Mouse (Mus musculus) hindbrain, embryonic 11.5 days (tissue): ENCODE results near the gene Tmem170. TPM values are rescaled to one million over a fixed set of nuclear protein-coding genes. Genes with fewer than 3 reads are reported as not detected.

Source experiments
- ATAC-seq: fragments of 200-750 bp; cut with Nextera tagmentation; 2 replicates; pipeline ENCODE4 v1.8.0; 2017; ENCODE audit warnings: mild to moderate bottlenecking, moderate TSS enrichment, moderate library complexity; ENCODE audit not compliant: low FRiP score
- DNase-seq: peaks from one replicate; pipeline ENCODE4 v3.0.0-alpha.2; 2015; ENCODE audit warnings: low spot score
- H3K27ac ChIP-seq: fragments of 300-500 bp; sonication (generic); 2 replicates; pipeline ENCODE4 v1.5.1; 2014; ENCODE audit warnings: mild to moderate bottlenecking, low read depth, low read length
- H3K27me3 ChIP-seq: fragments of 300-500 bp; sonication (generic); 2 replicates; pipeline ENCODE4 v1.6.1; 2014; ENCODE audit warnings: mild to moderate bottlenecking, low read length, moderate library complexity, mixed read lengths; ENCODE audit not compliant: control insufficient read depth, insufficient read depth
- H3K36me3 ChIP-seq: fragments of 300-500 bp; sonication (generic); 2 replicates; pipeline ENCODE4 v1.6.1; 2014; ENCODE audit warnings: mild to moderate bottlenecking, low read length, moderate library complexity, mixed read lengths; ENCODE audit not compliant: control insufficient read depth, insufficient read depth
- H3K4me1 ChIP-seq: fragments of 300-500 bp; sonication (generic); replicated peaks from 2 replicates; pipeline ENCODE4 v1.6.1; 2014; ENCODE audit warnings: low read length, mixed read lengths; ENCODE audit not compliant: control insufficient read depth, insufficient read depth
- H3K4me2 ChIP-seq: fragments of 300-500 bp; sonication (generic); replicated peaks from 2 replicates; pipeline ENCODE4 v1.6.1; 2014; ENCODE audit warnings: mild to moderate bottlenecking, low read depth, low read length
- H3K4me3 ChIP-seq: fragments of 300-500 bp; sonication (generic); 2 replicates; pipeline ENCODE4 v1.5.1; 2014; ENCODE audit warnings: low read depth, low read length
- H3K9ac ChIP-seq: fragments of 300-500 bp; sonication (generic); 2 replicates; pipeline ENCODE4 v1.6.1; 2014; ENCODE audit warnings: low read depth, low read length
- H3K9me3 ChIP-seq: fragments of 300-500 bp; sonication (generic); 2 replicates; pipeline ENCODE4 v1.6.1; 2016; ENCODE audit warnings: low read length; ENCODE audit not compliant: control insufficient read depth
- WGBS: fragments of 180-500 bp; shearing (Covaris S2); extraction: QIAGEN DNeasy Blood & Tissue Kit; methylation state at CpG from one replicate; pipeline ENCODE4 v1.1.7; 2014; 5-methylcytosine and 5-hydroxymethylcytosine counted together
- polyA plus RNA-seq: library from polyadenylated mRNA; unstranded; fragments of >200 nt; fragmentation: Nextera tagmentation; extraction: Ambion mirVana; gene quantifications from 2 replicates; pipeline ENCODE4 v1.2.1, GENCODE M21; 2014

Gene Tmem170
- polyA plus RNA-seq, 1 experiment from 2014 or later = 11.0 TPM

DNA sequence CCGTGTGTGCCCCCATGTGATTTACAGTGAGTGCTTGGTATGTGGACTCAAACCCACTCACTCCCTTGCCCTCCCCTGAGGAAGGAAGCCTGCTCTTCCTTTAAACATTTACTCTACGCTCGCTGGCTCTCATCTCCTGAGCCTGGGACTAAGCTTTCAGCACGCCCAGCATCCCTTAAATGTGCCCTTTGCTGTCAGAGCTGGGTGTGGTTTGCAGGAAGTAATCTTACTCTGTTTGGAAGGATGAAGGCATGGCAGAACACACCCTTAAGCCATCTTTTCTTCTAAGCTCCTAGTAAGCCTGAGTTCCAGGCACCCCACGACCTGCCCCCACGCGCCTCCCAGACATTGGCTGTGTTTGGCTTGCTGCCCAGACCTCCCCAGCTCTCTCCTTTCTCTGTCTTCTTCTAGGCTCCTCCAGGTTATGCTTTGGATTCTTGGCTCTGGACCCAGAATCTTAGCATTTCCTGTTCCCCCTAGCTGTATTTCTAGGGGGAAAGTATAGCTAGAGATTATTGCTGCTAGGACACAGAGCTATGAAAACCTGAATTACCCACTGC, 11.6 kb upstream of the Tmem170 start:
- Histone ChIP-seq H3K9ac (no peak overlapping the region), H3K36me3 (no peaks in the 10 kb centered on the region), H3K27me3 (peaks cover 23% of the 10 kb centered on the region), H3K4me2 (no peak overlapping the region), H3K4me1 (0 out of 2 replicates have a peak, but pooled peaks cover 2% of the 10 kb centered on the region), H3K4me3 (no peak overlapping the region), H3K9me3 (no peaks in the 10 kb centered on the region), H3K27ac (no peak overlapping the region)
- no peak for DNase-seq
- 62% methylated on average over 7 of the region's 7 CpGs for WGBS
- ATAC-seq = no peak

DNA sequence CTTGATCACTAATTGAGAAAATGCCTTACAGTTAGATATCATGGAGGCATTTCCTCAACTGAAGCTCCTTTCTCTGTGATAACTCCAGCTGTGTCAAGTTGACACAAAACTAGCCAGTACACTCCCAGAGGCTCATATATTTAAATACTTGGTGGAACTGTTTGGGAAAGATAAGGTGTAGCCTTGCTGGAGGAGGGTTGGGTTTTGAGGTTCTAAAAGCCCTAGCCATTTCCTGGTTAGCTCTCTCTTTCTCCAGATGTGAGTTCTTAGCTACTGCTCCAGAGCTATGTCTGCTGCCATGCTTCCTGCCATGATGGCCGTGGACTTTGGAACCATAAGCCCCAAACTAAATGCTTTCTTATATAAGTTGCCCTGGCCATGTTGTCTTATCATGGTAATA, 10.9 kb upstream of the Tmem170 start:
- Histone ChIP-seq H3K36me3 (no peaks in the 10 kb centered on the region), H3K9me3 (no peaks in the 10 kb centered on the region), H3K27ac (no peak overlapping the region), H3K9ac (no peak overlapping the region), H3K27me3 (peaks cover 23% of the 10 kb centered on the region), H3K4me1 (0 out of 2 replicates have a peak, but pooled peaks cover 2% of the 10 kb centered on the region), H3K4me3 (no peak overlapping the region), H3K4me2 (no peak overlapping the region)
- ATAC-seq (no peak), DNase-seq (no peak)
- WGBS = 79% methylated on average over 1 of the region's 1 CpGs

DNA sequence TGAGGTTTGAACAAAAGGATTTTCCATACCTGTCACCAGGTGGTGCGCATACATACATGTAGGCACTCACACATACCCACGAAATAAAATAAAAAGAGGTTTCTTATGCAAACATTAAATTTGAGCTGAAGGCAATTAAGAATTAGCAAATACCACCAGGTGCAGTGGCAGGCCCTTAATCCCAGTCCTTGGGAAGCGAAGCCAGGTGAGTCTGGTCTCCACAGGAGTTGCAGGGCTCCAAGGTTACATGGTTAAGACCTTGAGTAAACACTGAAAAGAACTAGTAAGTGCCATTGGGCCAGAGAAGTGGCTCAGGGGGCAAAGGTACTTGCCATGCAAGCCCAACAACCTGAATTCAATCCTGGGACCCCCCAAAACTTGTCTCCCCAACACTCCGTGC, 7.1 kb upstream of the Tmem170 start:
- 82% methylated on average over 4 of the region's 4 CpGs for WGBS

DNA sequence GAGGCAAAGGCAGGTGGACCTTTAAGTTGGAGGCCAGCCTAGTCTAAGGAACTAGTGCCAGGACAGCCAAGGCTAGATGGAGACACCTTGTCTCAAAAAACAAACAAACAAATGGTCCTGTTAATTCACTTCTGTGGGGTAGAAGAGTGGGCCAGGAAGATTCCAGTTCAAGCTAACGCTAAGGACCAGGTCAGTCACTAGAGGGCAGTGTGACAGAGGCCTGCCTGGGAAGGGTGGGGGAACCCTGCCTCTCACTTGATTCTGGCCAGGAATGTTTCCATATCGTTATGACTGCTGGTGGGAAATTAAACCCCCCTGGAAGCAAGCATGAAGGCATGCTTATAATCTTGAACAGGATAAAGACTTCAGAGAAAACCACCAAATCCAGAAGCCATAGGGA, 5.0 kb upstream of the Tmem170 start:
- H3K36me3 ChIP-seq = no peaks in the 10 kb centered on the region
- H3K27me3 ChIP-seq = no peaks in the 10 kb centered on the region
- H3K4me3 ChIP-seq = no peak overlapping the region
- H3K9ac ChIP-seq = no peak overlapping the region
- no peak overlapping the region for H3K4me2 ChIP-seq
- DNase-seq = peak; percentile 74
- no peaks in the 10 kb centered on the region for H3K9me3 ChIP-seq
- no peak for ATAC-seq
- no peaks in the 10 kb centered on the region for H3K4me1 ChIP-seq
- H3K27ac ChIP-seq = no peak overlapping the region
- 4% methylated on average over 2 of the region's 2 CpGs for WGBS

More for the DNA sequence above, 7.1 kb upstream of the Tmem170 start:
- no peak for DNase-seq
- H3K9me3 ChIP-seq = no peaks in the 10 kb centered on the region
- H3K9ac ChIP-seq = no peak overlapping the region
- no peak overlapping the region for H3K4me2 ChIP-seq
- no peaks in the 10 kb centered on the region for H3K36me3 ChIP-seq
- H3K4me3 ChIP-seq = no peak overlapping the region
- H3K27ac ChIP-seq = no peak overlapping the region
- H3K27me3 ChIP-seq = no peaks in the 10 kb centered on the region; the same call in 1 of the 2 replicates
- no peaks in the 10 kb centered on the region for H3K4me1 ChIP-seq
- ATAC-seq = no peak

DNA sequence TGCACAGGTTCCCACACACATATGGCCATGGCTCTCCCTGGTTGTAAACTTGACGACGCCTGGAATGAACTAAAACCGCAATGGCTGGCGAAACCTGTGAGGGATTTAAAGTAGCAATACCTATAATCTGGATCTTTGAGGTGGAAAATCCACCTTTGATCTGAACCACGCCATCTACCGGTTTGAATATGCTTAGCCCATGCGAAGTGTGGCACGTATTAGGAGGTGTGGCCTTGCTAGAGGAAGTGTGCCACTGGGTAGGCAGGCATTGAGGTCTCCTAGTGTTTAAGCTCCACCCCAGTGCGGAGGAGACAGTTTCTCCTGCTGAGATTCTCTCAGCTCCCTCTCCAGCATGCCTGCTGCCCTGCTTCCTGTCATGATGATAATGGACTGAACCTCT, 1.2 kb upstream of the Tmem170 start:
- Histone ChIP-seq H3K9me3 (no peaks in the 10 kb centered on the region), H3K4me1 (no peaks in the 10 kb centered on the region), H3K27me3 (no peaks in the 10 kb centered on the region), H3K9ac (no peak overlapping the region), H3K4me2 (no peak overlapping the region), H3K27ac (no peak overlapping the region), H3K36me3 (no peaks in the 10 kb centered on the region), H3K4me3 (no peak overlapping the region)
- no peak for ATAC-seq
- DNase-seq = no peak
- 66% methylated on average over 9 of the region's 9 CpGs for WGBS

DNA sequence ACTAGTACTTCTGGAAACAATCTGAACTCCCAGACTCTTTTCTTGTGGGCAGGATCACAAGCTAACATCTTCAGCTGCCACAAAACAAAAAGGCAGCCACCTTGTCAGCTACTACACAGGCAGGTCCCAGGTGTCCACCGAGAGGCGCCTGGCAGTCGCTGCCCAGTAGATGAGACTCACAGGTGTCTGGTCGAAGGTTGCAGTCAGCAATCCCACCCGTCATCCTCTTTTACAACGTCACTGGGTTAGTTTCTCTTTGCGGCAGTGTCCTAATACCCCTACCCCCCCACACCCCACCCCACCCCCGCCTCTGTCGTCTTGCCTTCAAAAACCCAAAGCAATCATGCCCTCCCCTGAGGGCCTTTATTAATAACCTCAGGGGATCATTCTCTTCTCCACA, 792 bp downstream of the Tmem170 start:
- no peak overlapping the region for H3K27ac ChIP-seq
- WGBS = 34% methylated on average over 9 of the region's 9 CpGs
- H3K9ac ChIP-seq = peak overlapping the region; percentile 66
- ATAC-seq (no peak), DNase-seq (no peak)
- H3K4me2 ChIP-seq = peak overlapping the region; percentile 88
- H3K36me3 ChIP-seq = no peaks in the 10 kb centered on the region
- H3K27me3 ChIP-seq = no peaks in the 10 kb centered on the region
- peak overlapping the region; percentile 82 for H3K4me3 ChIP-seq
- H3K4me1 ChIP-seq = no peaks in the 10 kb centered on the region
- H3K9me3 ChIP-seq = no peaks in the 10 kb centered on the region

DNA sequence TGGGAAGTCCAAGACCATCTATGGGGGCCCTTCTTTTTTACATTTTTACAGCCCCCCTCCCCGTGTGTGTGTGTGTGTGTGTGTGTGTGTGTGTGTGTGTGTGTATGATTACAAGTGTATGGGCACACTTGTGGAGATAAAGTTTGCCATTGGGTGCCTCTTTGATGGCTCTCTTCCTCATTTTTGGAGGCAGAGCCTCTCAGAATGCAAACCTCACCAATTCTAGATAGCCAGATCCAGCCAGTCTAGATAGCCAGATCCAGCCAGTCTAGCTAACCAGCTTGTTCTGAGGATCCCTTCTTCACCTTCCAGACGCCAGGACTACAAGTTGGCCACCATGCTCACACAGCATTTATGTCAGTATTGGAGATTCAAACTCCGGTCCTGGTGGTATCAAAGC, 5.3 kb downstream of the Tmem170 start:
- H3K9me3 ChIP-seq = no peaks in the 10 kb centered on the region
- DNase-seq (no peak), ATAC-seq (no peak)
- no peak overlapping the region for H3K4me3 ChIP-seq
- no peaks in the 10 kb centered on the region for H3K27me3 ChIP-seq
- H3K4me2 ChIP-seq = no peak overlapping the region
- 92% methylated on average over 3 of the region's 3 CpGs for WGBS
- H3K9ac ChIP-seq = no peak overlapping the region
- no peaks in the 10 kb centered on the region for H3K4me1 ChIP-seq
- no peaks in the 10 kb centered on the region for H3K36me3 ChIP-seq
- H3K27ac ChIP-seq = no peak overlapping the region

DNA sequence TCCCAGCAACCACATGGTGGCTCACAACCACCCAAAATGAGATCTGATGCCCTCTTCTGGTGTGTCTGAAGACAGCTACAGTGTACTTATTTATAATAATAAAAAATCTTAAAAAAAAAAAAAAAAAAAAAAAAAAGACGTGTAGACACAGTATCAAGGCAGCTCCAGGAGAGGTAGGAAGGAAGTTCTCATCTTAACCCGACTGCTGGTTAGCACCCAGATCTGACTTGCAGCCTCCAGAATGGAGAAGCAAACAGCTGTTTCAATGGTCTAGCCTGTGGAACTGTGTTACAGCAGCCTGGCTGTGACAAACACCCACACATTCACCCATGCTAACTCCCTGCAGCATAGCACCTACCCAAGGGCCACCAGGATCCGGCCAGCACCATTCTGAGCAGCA, 6.2 kb downstream of the Tmem170 start:
- Histone ChIP-seq H3K4me1 (no peaks in the 10 kb centered on the region), H3K9ac (no peak overlapping the region), H3K4me3 (no peak overlapping the region), H3K36me3 (no peaks in the 10 kb centered on the region), H3K27me3 (no peaks in the 10 kb centered on the region), H3K27ac (no peak overlapping the region), H3K9me3 (no peaks in the 10 kb centered on the region), H3K4me2 (no peak overlapping the region)
- WGBS = 90% methylated on average over 3 of the region's 3 CpGs
- ATAC-seq (no peak), DNase-seq (no peak)

DNA sequence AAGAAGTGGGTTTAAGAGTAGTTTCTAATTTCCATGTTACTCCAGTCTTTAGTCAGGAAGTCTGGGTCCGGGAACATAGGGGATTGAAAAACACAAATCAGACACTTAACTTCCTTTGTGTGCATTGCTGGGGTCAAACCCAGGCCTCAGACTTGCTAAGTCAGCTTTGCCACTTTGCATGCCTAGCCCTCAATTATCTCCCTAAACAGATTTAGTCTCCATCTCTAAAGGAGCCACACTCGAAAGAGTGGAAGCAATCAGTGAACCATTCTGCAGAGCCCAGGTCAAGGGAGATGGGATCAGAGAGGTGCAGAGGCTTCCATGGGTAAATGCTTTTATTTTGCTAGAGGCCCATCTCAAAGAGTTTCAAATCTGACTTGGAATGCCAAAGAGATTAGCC, 7.9 kb downstream of the Tmem170 start:
- 59% methylated on average over 2 of the region's 2 CpGs for WGBS
- Histone ChIP-seq H3K9ac (no peak overlapping the region), H3K9me3 (no peaks in the 10 kb centered on the region), H3K36me3 (no peaks in the 10 kb centered on the region), H3K27me3 (no peaks in the 10 kb centered on the region), H3K4me1 (no peaks in the 10 kb centered on the region), H3K4me3 (no peak overlapping the region), H3K4me2 (no peak overlapping the region), H3K27ac (no peak overlapping the region)
- ATAC-seq (no peak), DNase-seq (no peak)
